Mouse (Mus musculus): Measurements from ENCODE around the gene 2010005H15Rik.
"Not testable (repeated sequence)": the region's sequence is repeated elsewhere in the genome, so short reads cannot be mapped to it uniquely, and the experiment has no call there.

2010005H15Rik gene

DNA sequence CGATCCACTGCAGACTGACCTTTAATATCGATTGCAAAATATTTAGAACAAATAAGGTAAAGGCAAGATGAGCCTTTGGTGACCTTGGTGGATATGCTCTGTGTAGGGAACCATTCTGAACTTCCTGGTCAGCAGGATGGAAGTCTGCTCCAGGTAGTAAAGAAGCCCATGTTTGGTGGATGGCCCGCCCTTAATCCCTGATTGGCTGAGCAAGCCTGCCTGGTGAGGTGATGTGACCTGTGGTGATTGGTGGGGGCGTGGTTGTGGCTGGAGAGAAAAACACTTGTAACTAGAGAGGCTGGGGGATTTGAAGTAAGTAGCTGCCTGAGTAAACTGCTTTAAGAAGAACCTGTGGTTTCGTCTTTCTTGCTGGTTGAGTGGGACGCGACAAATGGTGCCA, at the start of gene 2010005H15Rik:
2010005H15Rik (plus strand) TSS at position 301 of the 400 bp plus-strand sequence.
- not testable (repeated sequence) for DNase-seq (ENCODE audit: low read depth, low spot score)

DNA sequence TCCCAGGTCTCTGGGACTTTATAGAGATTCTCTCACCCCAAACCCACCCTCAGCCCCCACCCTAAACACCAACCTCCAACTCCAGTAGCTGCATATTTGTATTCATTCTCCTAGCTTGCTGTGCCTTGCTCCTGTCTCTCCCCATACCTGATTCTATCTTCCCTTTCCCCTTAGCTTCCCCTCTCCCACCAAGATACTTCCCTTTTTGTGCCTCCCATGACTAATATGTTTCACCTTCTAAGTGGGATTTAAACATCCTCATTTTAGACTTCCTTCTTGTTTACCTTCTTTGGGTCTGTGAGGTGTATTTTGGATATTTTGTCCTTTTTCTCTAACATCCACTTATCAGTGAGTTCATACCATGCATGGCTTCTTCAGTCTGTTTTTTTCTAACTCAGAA, 45.2 kb upstream of the 2010005H15Rik start:
- DNase-seq (ENCODE audit: low read depth, low spot score) = no peak

DNA sequence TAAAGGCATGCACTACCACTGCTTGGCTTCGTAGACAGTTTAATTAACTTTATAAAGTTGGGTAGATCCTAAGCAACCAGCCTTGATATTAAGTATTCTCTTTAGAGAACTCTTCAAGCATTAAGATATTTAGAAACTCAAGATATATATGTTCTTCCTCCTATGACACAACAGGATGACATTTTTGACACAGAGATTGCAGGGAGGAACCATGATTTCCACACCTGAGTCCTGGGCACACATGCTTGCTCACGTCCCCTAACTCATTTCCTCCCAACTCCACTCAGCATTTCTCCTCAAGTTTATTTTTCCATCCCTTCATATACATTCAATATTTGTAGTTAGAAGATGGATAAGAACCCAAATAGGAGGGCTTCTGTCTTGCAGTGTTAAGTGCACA, 41.4 kb upstream of the 2010005H15Rik start:
- DNase-seq (ENCODE audit: low read depth, low spot score) = no peak

DNA sequence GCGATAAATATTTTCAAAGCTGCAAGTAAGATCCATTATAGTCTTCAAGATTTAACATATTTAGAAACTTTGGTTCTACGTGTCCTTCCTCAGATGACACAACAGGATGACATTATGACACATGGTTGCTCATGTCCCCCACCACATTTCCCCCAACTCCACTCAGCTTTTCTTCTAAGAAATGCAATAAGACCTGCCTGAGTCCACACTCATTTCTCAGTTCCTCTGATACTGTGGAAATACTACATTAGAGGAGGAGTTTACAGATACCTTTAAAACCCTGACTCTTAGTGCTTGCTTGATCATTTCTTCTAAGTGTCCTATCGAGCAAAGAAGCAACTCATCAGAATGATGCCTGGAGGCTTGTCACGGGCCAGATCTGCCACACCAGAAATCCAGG, 37.4 kb upstream of the 2010005H15Rik start, which contains the start of gene Gm5483:
Gm5483 (plus strand) TSS at position 301 of the 400 bp plus-strand sequence.
- not testable (repeated sequence) for DNase-seq (ENCODE audit: low read depth, low spot score)

DNA sequence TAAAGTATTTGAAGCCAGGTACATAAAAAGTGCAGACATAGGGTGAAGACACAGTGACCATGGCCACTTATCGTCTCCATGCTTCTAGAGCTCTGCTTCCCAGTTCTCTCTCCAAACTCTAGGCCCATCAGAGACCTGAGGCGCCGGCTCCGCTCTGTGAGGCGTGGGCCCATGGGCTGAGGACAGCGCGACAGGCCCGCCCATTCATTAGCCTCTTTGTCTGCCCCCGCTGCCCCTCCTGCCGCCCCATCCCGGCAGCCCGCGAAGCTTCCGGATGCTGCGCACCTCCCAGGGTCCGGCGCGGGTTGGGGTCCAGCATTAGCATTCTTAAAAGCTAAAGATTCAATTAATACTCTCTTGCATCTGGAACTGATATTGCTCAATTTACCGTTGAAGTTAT, 22.0 kb upstream of the 2010005H15Rik start:
- no peak for DNase-seq (ENCODE audit: low read depth, low spot score)

DNA sequence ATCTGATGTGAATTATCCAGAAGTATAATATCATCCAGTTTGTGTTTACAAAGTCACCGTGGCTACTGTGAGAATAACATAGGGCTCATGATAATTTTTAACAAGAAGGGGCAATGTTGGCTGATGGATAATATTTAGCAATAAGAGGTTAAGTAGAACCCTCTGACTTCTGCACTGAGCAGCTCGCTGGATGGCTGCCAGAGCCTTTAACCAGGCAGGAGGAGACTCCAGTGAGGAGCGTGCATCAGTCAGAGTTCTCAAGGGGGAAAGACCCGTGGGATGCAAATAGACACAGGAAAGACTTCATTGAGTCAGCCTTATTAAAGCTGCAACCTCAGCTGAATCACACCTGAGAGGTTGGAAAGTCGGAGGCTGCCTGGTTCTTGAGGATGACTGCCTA, 17.4 kb upstream of the 2010005H15Rik start:
- DNase-seq (ENCODE audit: low read depth, low spot score) = no peak

DNA sequence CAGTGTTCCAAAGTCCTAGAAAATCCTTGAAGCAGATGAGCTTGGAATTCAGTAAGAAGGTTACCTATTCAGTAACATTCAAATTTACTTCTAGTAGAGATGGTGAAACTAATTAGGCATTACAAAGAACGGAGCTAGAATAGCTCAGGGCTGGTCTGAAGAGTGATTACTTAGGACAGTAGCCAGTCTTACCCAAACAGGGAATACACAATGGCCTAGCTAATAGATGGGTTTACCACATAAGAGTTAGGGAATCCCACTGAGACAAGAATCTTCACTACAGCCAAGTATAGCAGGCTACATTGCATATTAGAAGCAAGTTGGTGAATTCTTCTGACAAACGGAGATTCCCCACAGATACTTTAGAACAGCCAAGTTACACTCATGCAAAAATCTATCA, 15.6 kb upstream of the 2010005H15Rik start:
- not testable (repeated sequence) for DNase-seq (ENCODE audit: low read depth, low spot score)

DNA sequence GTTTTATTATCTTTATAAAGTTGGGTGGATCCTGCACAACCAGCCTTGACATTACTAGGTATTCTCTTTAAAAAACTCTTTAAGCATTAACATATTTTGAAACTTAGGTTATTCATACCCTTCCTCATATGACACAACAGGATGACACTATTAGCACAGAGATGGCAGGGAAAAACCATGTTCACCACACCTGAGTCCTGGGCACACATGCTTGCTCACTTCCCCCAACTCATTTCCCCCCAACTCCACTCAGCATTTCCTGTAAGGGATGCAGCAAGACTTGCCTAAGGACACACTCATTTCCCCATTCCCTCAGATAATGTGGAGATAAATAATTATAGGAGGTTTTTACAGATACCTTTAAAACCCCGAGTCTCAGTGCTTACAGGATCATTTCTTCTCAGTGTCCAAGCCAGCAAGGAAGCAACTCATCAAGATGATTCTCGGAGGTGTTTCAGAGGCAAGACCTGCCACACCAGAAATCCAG, 11.3 kb upstream of the 2010005H15Rik start, which contains the start of gene Gm5416:
Gm5416 (plus strand) TSS at position 437 of the 487 bp plus-strand sequence.
- no peak for DNase-seq (ENCODE audit: low read depth, low spot score)

DNA sequence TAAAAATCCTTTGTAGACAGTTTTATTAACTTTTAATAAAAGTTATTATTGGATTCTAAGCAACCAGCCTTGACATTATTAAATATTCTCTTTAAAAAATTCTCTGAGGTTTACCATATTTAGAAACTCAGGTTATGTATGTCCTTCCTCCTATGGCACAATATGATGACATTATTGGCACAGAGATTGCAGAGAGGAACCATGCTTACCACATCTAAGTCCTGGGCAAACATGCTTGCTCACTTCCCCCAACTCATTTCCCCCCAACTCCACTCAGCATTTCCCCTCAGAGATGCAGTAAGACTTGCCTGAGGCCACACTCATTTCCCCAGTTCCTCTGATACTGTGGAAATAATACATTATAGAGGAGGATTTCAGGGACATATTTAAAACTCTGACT, 39.3 kb downstream of the 2010005H15Rik start:
- not testable (repeated sequence) for DNase-seq (ENCODE audit: low read depth, low spot score)

DNA sequence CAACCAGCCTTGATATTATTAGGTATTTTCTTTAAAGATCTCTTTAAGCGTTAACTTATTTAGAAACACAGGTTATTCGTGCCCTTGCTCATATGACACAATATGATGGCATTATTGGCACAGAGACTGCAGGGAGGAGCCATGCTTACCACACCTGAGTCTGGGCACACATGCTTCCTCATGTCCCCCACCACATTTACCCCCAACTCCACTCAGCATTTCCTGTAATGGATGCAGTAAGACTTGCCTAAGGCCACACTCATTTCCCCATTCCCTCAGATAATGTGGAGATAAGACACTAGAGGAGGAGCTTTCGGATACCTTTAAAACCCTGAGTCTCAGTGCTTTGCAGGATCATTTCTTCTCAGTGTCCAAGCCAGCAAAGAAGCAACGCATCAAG, 55.5 kb downstream of the 2010005H15Rik start, which contains the start of gene Stfa1:
Stfa1 (plus strand) TSS at position 156 of the 400 bp plus-strand sequence.
- not testable (repeated sequence) for DNase-seq (ENCODE audit: low read depth, low spot score)

DNA sequence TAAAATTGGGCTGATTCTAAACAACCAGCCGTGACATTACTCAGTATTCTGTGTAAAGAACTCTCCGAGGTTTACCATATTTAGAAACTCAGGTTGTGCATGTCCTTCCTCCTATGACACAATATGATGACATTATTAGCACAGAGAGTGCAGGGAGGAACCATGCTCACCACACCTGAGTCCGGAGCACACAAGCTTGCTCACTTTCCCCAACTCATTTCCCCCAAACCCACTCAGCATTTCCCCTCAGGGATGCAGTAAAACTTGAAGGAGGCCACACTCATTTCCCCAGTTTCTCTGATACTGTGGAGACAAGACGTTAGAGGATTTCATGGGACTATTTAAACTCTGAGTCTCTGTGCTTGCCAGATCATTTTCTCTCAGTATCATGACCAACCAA, 67.9 kb downstream of the 2010005H15Rik start:
- DNase-seq (ENCODE audit: low read depth, low spot score) = no peak
